10 mouse cellular contexts compared by ENCODE assay signal in genomic region chr11:78896357-78897123, GRCm38 (mm10). TPM values are rescaled to one million over a fixed set of nuclear protein-coding genes. Genes with fewer than 3 reads are reported as not detected.
DNase-seq lines count a peak whose midpoint lies in the region; ATAC-seq lines count a peak whose summit lies in the region.
"Had no signal": no experiment of that assay in that cellular context is flagged by ENCODE, and none has a peak within 500 bp of the region (broad histone marks: within the 10 kb centered on the region; RNA-seq: fewer than 3 reads in every experiment).

No protein-coding gene starts in this region.

- peak; percentile 65 to 77; a peak in 3 of 4 replicates for ATAC-seq in hematopoietic stem cell, adult 5-6 weeks (replicated peaks in 1 of 2; ENCODE audit: insufficient read depth in 1 of 2, low FRiP score in 2 of 2, low TSS enrichment in 1 of 2, low read depth in 1 of 2, poor library complexity in 2 of 2, severe bottlenecking in 2 of 2)

- H3K36me3 ChIP-seq in heart, embryonic 10.5 days = no peaks in the 10 kb centered on the region

- intact Hi-C loops in heart, postnatal 36 days (cut with DNase I) = no loop called here

- H3K4me3 ChIP-seq in heart, embryonic 10.5 days = no peak overlapping the region
- H3K4me3 ChIP-seq: erythroblast, embryonic 14.5 days had no signal

- peaks cover 6% of the 10 kb centered on the region; the same call in 1 of the 2 replicates for H3K4me1 ChIP-seq in heart, embryonic 10.5 days

- H3K9me3 ChIP-seq in heart, embryonic 10.5 days = no peaks in the 10 kb centered on the region

- peak; percentile 17 to 28 for DNase-seq in heart, postnatal 36 days
- DNase-seq in heart, embryonic 10.5 days (ENCODE audit: low spot score) = no peak
- peak; percentile 22 to 40 for DNase-seq in CD8-positive naive resting alpha-beta T cell, adult 2 months (ENCODE audit: low read depth in 2 of 2, low spot score in 2 of 2)
- peak; percentile 26 for DNase-seq in adrenal gland, adult 8-10 months
- DNase-seq in spleen, adult 12 weeks (ENCODE audit: low spot score) = peak; percentile 15
- no peak for DNase-seq in frontal cortex, postnatal 14 days (ENCODE audit: low spot score in 2 of 2)
- DNase-seq in frontal cortex, postnatal 25 days (ENCODE audit: low spot score in 2 of 2) = no peak

- no peaks in the 10 kb centered on the region for H3K27me3 ChIP-seq in heart, embryonic 10.5 days (ENCODE audit: insufficient read depth, poor library complexity, severe bottlenecking)

- H3K27ac ChIP-seq in heart, embryonic 10.5 days = no peak overlapping the region
- H3K27ac ChIP-seq: macrophage had no signal

- 64% methylated on average over 7 of the region's 7 CpGs for WGBS in heart, embryonic 10.5 days

RNA-seq across cellular contexts. Expression of gene Nos2, which starts 24.0 kb away (rescaled TPM):
- total RNA-seq in heart, postnatal 36 days (2021) = 1 to 10 TPM; 5.6 to 5.8 TPM
- polyA plus RNA-seq in heart, embryonic 10.5 days (2016; fragmentation: Nextera tagmentation; extraction: Ambion mirVana) = 0.15 and 0.44 TPM in 2 replicates
- 1 to 10 TPM in 2 of 4 experiments, under 1 TPM in 2; 0.52 to 6.0 (median 2.5) TPM for total RNA-seq in adrenal gland, adult 8-10 months (2022)
- not detected in 2 replicates for total RNA-seq in hematopoietic stem cell, adult 5-6 weeks (2017)
- polyA plus RNA-seq: erythroblast, embryonic 14.5 days had no signal

Comparison
In these comparisons a context has a peak if more than half of its experiments do, and no peak if none do; other contexts are left out.
1. DNase-seq: peak in heart, postnatal 36 days (2 of 2), CD8-positive naive resting alpha-beta T cell, adult 2 months (2 of 2), adrenal gland, adult 8-10 months (single experiment) and spleen, adult 12 weeks (single experiment); none in heart, embryonic 10.5 days (single experiment), frontal cortex, postnatal 14 days (0 of 2) and frontal cortex, postnatal 25 days (0 of 2).